ENCODE assay signal across 9 mouse cellular contexts in the genomic region with DNA sequence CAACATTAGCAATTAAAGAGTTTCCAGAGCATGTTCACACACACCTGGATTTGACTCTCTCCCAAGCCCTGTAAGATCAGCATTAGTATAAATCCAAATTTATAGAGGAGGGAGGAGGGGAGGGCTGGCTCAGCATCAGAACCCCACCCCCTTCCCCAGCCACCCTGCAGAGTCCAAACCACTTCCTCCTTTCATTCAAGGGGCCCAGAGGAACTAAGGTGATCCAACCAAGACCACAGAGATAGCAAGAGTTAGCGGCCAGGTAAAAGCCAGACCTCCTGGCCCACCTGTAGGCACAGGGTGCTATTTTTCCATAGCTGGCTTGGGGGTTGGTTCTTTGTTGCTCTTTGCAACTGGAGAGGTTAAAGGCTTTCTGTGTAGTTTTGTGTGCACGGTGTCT. TPM values are rescaled to one million over a fixed set of nuclear protein-coding genes. Genes with fewer than 3 reads are reported as not detected.
DNase-seq lines count a peak whose midpoint lies in the region; ATAC-seq and TF ChIP-seq lines count a peak whose summit lies in the region.
"Had no signal": no experiment of that assay in that cellular context is flagged by ENCODE, and none has a peak within 500 bp of the region (broad histone marks: within the 10 kb centered on the region; RNA-seq: fewer than 3 reads in every experiment).

No protein-coding gene starts in this region.

- ATAC-seq in activated CD4-positive, CD25-positive, alpha-beta regulatory T cell, adult 4 months: peak; percentile 71
- ATAC-seq: Patski had no signal

- no peak overlapping the region for H3K4me3 ChIP-seq in layer of hippocampus, adult 2 months

- intact Hi-C loops in left cerebral cortex, postnatal 25 days (cut with DNase I): no loop called here

- TF ChIP-seq CTCF in layer of hippocampus, adult 2 months (conservative IDR thresholded peaks at IDR 0.05): no peak

- peak overlapping the region; percentile 10; the same call in 1 of the 2 replicates for H3K27ac ChIP-seq in layer of hippocampus, adult 2 months

- DNase-seq in layer of hippocampus, adult 2 months (ENCODE audit: low spot score in 2 of 2): no peak
- no peak for DNase-seq in layer of hippocampus, adult 8-10 months (ENCODE audit: low spot score in 2 of 2)
- DNase-seq in CD4-positive, CD25-positive, alpha-beta regulatory T cell, adult 2 months (ENCODE audit: low read depth, low spot score): peak; percentile 73
- DNase-seq in naive thymus-derived CD4-positive, alpha-beta T cell, adult 2 months (ENCODE audit: low read depth): peak; percentile 70
- no peak for DNase-seq in right cerebral cortex, postnatal 10 days (ENCODE audit: low spot score in 2 of 2)
- no peak for DNase-seq in left cerebral cortex, postnatal 25 days (ENCODE audit: low spot score in 2 of 2)
- DNase-seq: midbrain, embryonic 14.5 days had no signal

RNA-seq across cellular contexts. Expression of a gene that starts 16.0 kb away (rescaled TPM):
- 10 to 100 TPM; 31.4 to 34.8 TPM for total RNA-seq in layer of hippocampus, adult 2 months (2021)
- 10 to 100 TPM; 36.5 to 46.3 (median 42.0) TPM for total RNA-seq in layer of hippocampus, adult 8-10 months (2022)
- 10 to 100 TPM; 24.2 to 29.3 TPM for polyA plus RNA-seq in activated CD4-positive, CD25-positive, alpha-beta regulatory T cell, adult 4 months (2017; shearing (Covaris generic))
- total RNA-seq in left cerebral cortex, postnatal 25 days (2021): 10 to 100 TPM; 37.0 to 37.3 TPM

Comparison
In these comparisons a context has a peak if more than half of its experiments do, and no peak if none do; other contexts are left out.
1. DNase-seq: peak in CD4-positive, CD25-positive, alpha-beta regulatory T cell, adult 2 months (single experiment) and naive thymus-derived CD4-positive, alpha-beta T cell, adult 2 months (single experiment); none in layer of hippocampus, adult 2 months (0 of 2), layer of hippocampus, adult 8-10 months (0 of 2), right cerebral cortex, postnatal 10 days (0 of 2) and left cerebral cortex, postnatal 25 days (0 of 2).